Mouse (Mus musculus) heart, postnatal 10 days (tissue): ENCODE measurements around the gene Rdh1. TPM values are rescaled to one million over a fixed set of nuclear protein-coding genes. Genes with fewer than 3 reads are reported as not detected.

ENCODE experiments used
- DNase-seq, 2 experiments: peaks; one replicate each; pipeline ENCODE4 v3.0.0; 2021
- intact Hi-C: fragments of 180-260 bp; cut with DNase I; formaldehyde crosslinking; loops from one replicate; pipeline ENCODE4 v1.15.1; 2025
- total RNA-seq, 2 experiments: library from RNA; stranded (reverse); gene quantifications; 2 replicates each; pipeline ENCODE4 v1.2.3; 2021

The Rdh1 gene
- total RNA-seq: under 1 TPM; 0.10 to 0.12 TPM

- DNase-seq: no peak
- intact Hi-C loops: no loop called here
These were observed at the start of gene Rdh1, which contains the start of gene Rdh16f1 for GRCm38 (mm10) chr10:127759181-127760110. Gene Rdh1, plus strand, starts transcription at chr10:127759721. Gene Rdh16f1, plus strand, starts transcription at chr10:127759787.

- intact Hi-C loops: no loop called here
- no peak for DNase-seq
These were observed 49.2 kb upstream of the Rdh1 start for GRCm38 (mm10) chr10:127710331-127710730.

- intact Hi-C loops: no loop called here
- no peak for DNase-seq
These were observed 46.8 kb upstream of the Rdh1 start for GRCm38 (mm10) chr10:127712736-127713135.

GRCm38 (mm10) chr10:127721671-127722418 is 37.7 kb upstream of the Rdh1 start:
- peak; percentile 32 to 46 for DNase-seq
- intact Hi-C loops: no loop called here

- DNase-seq: no peak
- intact Hi-C loops: no loop called here
These were observed 35.3 kb upstream of the Rdh1 start, which contains the start of gene Tac2 for GRCm38 (mm10) chr10:127724178-127724577. Gene Tac2, plus strand, starts transcription at chr10:127724478.

- intact Hi-C loops: no loop called here
These were observed 34.4 kb upstream of the Rdh1 start for GRCm38 (mm10) chr10:127725136-127725535.

GRCm38 (mm10) chr10:127728437-127728836 is 31.1 kb upstream of the Rdh1 start:
- DNase-seq: no peak
- intact Hi-C loops: no loop called here

More at GRCm38 (mm10) chr10:127725136-127725535, 34.4 kb upstream of the Rdh1 start:
- DNase-seq: no peak

GRCm38 (mm10) chr10:127730285-127730932 is 29.1 kb upstream of the Rdh1 start:
- no peak for DNase-seq
- intact Hi-C loops: no loop called here

GRCm38 (mm10) chr10:127730933-127731310 is 28.6 kb upstream of the Rdh1 start:
- no peak for DNase-seq
- intact Hi-C loops: no loop called here

GRCm38 (mm10) chr10:127731397-127731796 is 28.1 kb upstream of the Rdh1 start:
- DNase-seq: no peak
- intact Hi-C loops: no loop called here

- intact Hi-C loops: loop anchor here (1.0 to 2.0 kb wide), 3 partner anchors 40 to 94 kb away; no protein-coding TSS in a partner anchor
- DNase-seq: peak in 1 of 2 experiments; percentile 37
These were observed 25.1 kb upstream of the Rdh1 start for GRCm38 (mm10) chr10:127734434-127734833.

- intact Hi-C loops: no loop called here
These were observed 23.3 kb upstream of the Rdh1 start for GRCm38 (mm10) chr10:127736266-127736665.

GRCm38 (mm10) chr10:127736916-127737315 is 22.6 kb upstream of the Rdh1 start:
- intact Hi-C loops: no loop called here
- no peak for DNase-seq

More at GRCm38 (mm10) chr10:127736266-127736665, 23.3 kb upstream of the Rdh1 start:
- no peak for DNase-seq

- DNase-seq: no peak
- intact Hi-C loops: no loop called here
These were observed 22.0 kb upstream of the Rdh1 start for GRCm38 (mm10) chr10:127737552-127737951.

- intact Hi-C loops: loop anchor here (1.0 to 2.0 kb wide), 2 partner anchors 199 to 270 kb away; no protein-coding TSS in a partner anchor
- DNase-seq: peak; percentile 30 to 56
These were observed 21.2 kb upstream of the Rdh1 start for GRCm38 (mm10) chr10:127738151-127738882.

GRCm38 (mm10) chr10:127739083-127739660 is 20.3 kb upstream of the Rdh1 start, which contains the start of gene Zbtb39:
Gene Zbtb39, plus strand, starts transcription at chr10:127739538.
- intact Hi-C loops: loop anchor here (2.0 kb wide), 1 partner anchor 270 kb away; no protein-coding TSS in a partner anchor
- peak; percentile 84 to 85 for DNase-seq

- peak in 1 of 2 experiments; percentile 56 for DNase-seq
- intact Hi-C loops: loop anchor here (2.0 kb wide), 1 partner anchor 269 kb away; no protein-coding TSS in a partner anchor
These were observed 19.8 kb upstream of the Rdh1 start for GRCm38 (mm10) chr10:127739661-127740161.

- DNase-seq: peak; percentile 36 to 70
- intact Hi-C loops: no loop called here
These were observed 14.9 kb upstream of the Rdh1 start for GRCm38 (mm10) chr10:127744661-127745060.

- intact Hi-C loops: no loop called here
- no peak for DNase-seq
These were observed 13.6 kb upstream of the Rdh1 start for GRCm38 (mm10) chr10:127745886-127746285.
